Mouse (Mus musculus) forebrain, postnatal 0 days (tissue): ENCODE measurements at regions not wholly inside any gene's neighbourhood (a gene's known extent, or its start where the extent isn't known, plus 50 kb on each side); places are given as distances from the start of the nearest gene placed in this dataset.

Experiments used
- ATAC-seq: fragments of 200-750 bp; cut with Nextera tagmentation; 2 replicates; pipeline ENCODE4 v1.8.0; 2017; ENCODE audit warnings: mild to moderate bottlenecking, moderate library complexity
- DNase-seq: peaks from one replicate; pipeline ENCODE4 v3.0.0-alpha.2; 2015
- H3K27ac ChIP-seq: fragments of 300-500 bp; sonication (generic); 2 replicates; pipeline ENCODE4 v1.5.1; 2014; ENCODE audit warnings: low read depth, mild to moderate bottlenecking, antibody characterized with exemption, low read length, moderate library complexity, mixed read lengths
- H3K27me3 ChIP-seq: fragments of 300-500 bp; sonication (generic); 2 replicates; pipeline ENCODE4 v1.6.1; 2014; ENCODE audit warnings: mild to moderate bottlenecking, low read length, mixed read lengths; ENCODE audit not compliant: insufficient read depth
- H3K36me3 ChIP-seq: fragments of 300-500 bp; sonication (generic); 2 replicates; pipeline ENCODE4 v1.6.1; 2014; ENCODE audit warnings: mild to moderate bottlenecking, moderate library complexity; ENCODE audit not compliant: insufficient read depth
- H3K4me1 ChIP-seq: fragments of 300-500 bp; sonication (generic); 2 replicates; pipeline ENCODE4 v1.6.1; 2014; ENCODE audit warnings: antibody characterized with exemption; ENCODE audit not compliant: insufficient read depth
- H3K4me2 ChIP-seq: fragments of 300-500 bp; sonication (generic); 2 replicates; pipeline ENCODE4 v1.6.1; 2014; ENCODE audit warnings: low read depth, mild to moderate bottlenecking, moderate library complexity
- H3K4me3 ChIP-seq: fragments of 300-500 bp; sonication (generic); 2 replicates; pipeline ENCODE4 v1.5.1; 2014; ENCODE audit warnings: low read depth, low read length, mixed read lengths
- H3K9ac ChIP-seq: fragments of 300-500 bp; sonication (generic); 2 replicates; pipeline ENCODE4 v1.6.1; 2014; ENCODE audit warnings: mild to moderate bottlenecking
- H3K9me3 ChIP-seq: fragments of 300-500 bp; sonication (generic); 2 replicates; pipeline ENCODE4 v1.6.1; 2016; ENCODE audit warnings: low read length
- CTCF ChIP-seq: sonication (generic); IDR thresholded peaks from 2 replicates; pipeline ENCODE4 v1.5.1; 2016; ENCODE audit warnings: antibody characterized with exemption, control low read depth, low read depth
- WGBS: fragments of 180-500 bp; shearing (Covaris S2); extraction: QIAGEN DNeasy Blood & Tissue Kit; methylation state at CpG from one replicate; pipeline ENCODE4 v1.1.7; 2014; 5-methylcytosine and 5-hydroxymethylcytosine counted together

DNA sequence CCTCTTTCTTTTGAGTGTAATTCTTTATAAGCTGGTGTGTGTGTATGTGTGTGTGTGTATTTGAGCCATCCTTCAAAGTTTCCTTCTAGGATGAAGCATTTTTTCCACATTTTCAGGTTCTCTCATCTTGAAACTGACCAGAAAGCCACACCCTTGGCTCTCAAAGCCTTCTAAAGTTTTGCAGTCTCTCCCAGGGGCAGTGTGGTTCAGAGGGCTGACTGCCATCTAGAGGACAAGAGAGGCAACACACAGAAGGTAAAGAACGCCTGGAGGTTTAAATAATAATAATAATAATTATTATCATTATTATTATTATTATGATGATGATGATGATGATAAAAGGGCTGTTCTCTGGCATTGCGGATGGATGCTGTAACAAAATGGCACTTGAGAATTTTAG, 655.7 kb downstream of the Cdk5rap2 start:
- ATAC-seq (no peak), DNase-seq (no peak)
- 77% methylated on average over 2 of the region's 2 CpGs for WGBS
- Histone ChIP-seq H3K9me3 (no peaks in the 10 kb centered on the region), H3K27ac (no peak overlapping the region), H3K4me3 (no peak overlapping the region), H3K27me3 (no peaks in the 10 kb centered on the region), H3K4me1 (no peaks in the 10 kb centered on the region), H3K4me2 (no peak overlapping the region), H3K9ac (no peak overlapping the region), H3K36me3 (no peaks in the 10 kb centered on the region)
- TF ChIP-seq CTCF, result peak; percentile 41

GRCm38 (mm10) chr4:69753086-69753485, 657.2 kb downstream of the Cdk5rap2 start:
- 85% methylated on average over 3 of the region's 3 CpGs for WGBS
- no peak for TF ChIP-seq CTCF
- Histone ChIP-seq H3K4me3 (no peak overlapping the region), H3K4me2 (no peak overlapping the region), H3K9ac (no peak overlapping the region), H3K27ac (no peak overlapping the region), H3K9me3 (no peaks in the 10 kb centered on the region), H3K4me1 (no peaks in the 10 kb centered on the region), H3K36me3 (no peaks in the 10 kb centered on the region), H3K27me3 (no peaks in the 10 kb centered on the region)
- no peak for DNase-seq
- ATAC-seq, result no peak

- no peaks in the 10 kb centered on the region for H3K4me1 ChIP-seq
- no peaks in the 10 kb centered on the region for H3K36me3 ChIP-seq
- no peaks in the 10 kb centered on the region for H3K27me3 ChIP-seq
- no peak overlapping the region for H3K4me3 ChIP-seq
- no peaks in the 10 kb centered on the region for H3K9me3 ChIP-seq
- DNase-seq (peak; percentile 52), ATAC-seq (peak; percentile 87)
- 68% methylated on average over 7 of the region's 7 CpGs for WGBS
- no peak for TF ChIP-seq CTCF
- H3K9ac ChIP-seq, result no peak overlapping the region
- H3K27ac ChIP-seq, result no peak overlapping the region
- H3K4me2 ChIP-seq, result no peak overlapping the region
These were observed 670.3 kb downstream of the Cdk5rap2 start for GRCm38 (mm10) chr4:69739833-69740510.
